Mouse (Mus musculus) midbrain, embryonic 14.5 days (tissue): ENCODE data around the gene Fam184b. TPM values are rescaled to one million over a fixed set of nuclear protein-coding genes. Genes with fewer than 3 reads are reported as not detected.

Source experiments
- ATAC-seq: fragments of 200-750 bp; cut with Nextera tagmentation; 2 replicates; pipeline ENCODE4 v1.8.0; 2017; ENCODE audit warnings: moderate number of reproducible peaks, moderate library complexity; ENCODE audit not compliant: low FRiP score, low TSS enrichment
- DNase-seq: peaks from one replicate; pipeline ENCODE4 v3.0.0-alpha.2; 2015
- H3K27ac ChIP-seq: fragments of 300-500 bp; sonication (generic); replicated peaks from 2 replicates; pipeline ENCODE4 v1.5.1; 2014; ENCODE audit warnings: mild to moderate bottlenecking, low read depth, low read length, moderate library complexity
- H3K27me3 ChIP-seq: fragments of 300-500 bp; sonication (generic); 2 replicates; pipeline ENCODE4 v1.6.1; 2014; ENCODE audit warnings: low read length, control low read depth, mixed read lengths; ENCODE audit not compliant: control insufficient read depth, insufficient read depth
- H3K36me3 ChIP-seq: fragments of 300-500 bp; sonication (generic); 2 replicates; pipeline ENCODE4 v1.6.1; 2014; ENCODE audit warnings: low read length, control low read depth; ENCODE audit not compliant: control insufficient read depth, insufficient read depth
- H3K4me1 ChIP-seq: fragments of 300-500 bp; sonication (generic); 2 replicates; pipeline ENCODE4 v1.6.1; 2014; ENCODE audit warnings: mild to moderate bottlenecking, antibody characterized with exemption, low read length, control low read depth; ENCODE audit not compliant: control insufficient read depth, insufficient read depth
- H3K4me2 ChIP-seq: fragments of 300-500 bp; sonication (generic); 2 replicates; pipeline ENCODE4 v1.6.1; 2014; ENCODE audit warnings: mild to moderate bottlenecking, low read length, moderate library complexity
- H3K4me3 ChIP-seq: fragments of 300-500 bp; sonication (generic); replicated peaks from 2 replicates; pipeline ENCODE4 v1.5.1; 2014; ENCODE audit warnings: low read depth, low read length
- H3K9ac ChIP-seq: fragments of 300-500 bp; sonication (generic); replicated peaks from 2 replicates; pipeline ENCODE4 v1.6.1; 2014; ENCODE audit warnings: mild to moderate bottlenecking, low read length, moderate library complexity
- H3K9me3 ChIP-seq: fragments of 300-500 bp; sonication (generic); 2 replicates; pipeline ENCODE4 v1.6.1; 2016; ENCODE audit warnings: low read length, control low read depth, mixed read lengths; ENCODE audit not compliant: control insufficient read depth
- WGBS: fragments of 180-500 bp; shearing (Covaris S2); extraction: QIAGEN DNeasy Blood & Tissue Kit; methylation state at CpG from one replicate; pipeline ENCODE4 v1.1.7; 2014; 5-methylcytosine and 5-hydroxymethylcytosine counted together
- polyA plus RNA-seq: library from polyadenylated mRNA; unstranded; fragments of >200 nt; fragmentation: Nextera tagmentation; extraction: Ambion mirVana; gene quantifications from 2 replicates; pipeline ENCODE4 v1.2.1, GENCODE M21; 2014

Fam184b gene
- 3.8 and 4.5 TPM in 2 replicates for polyA plus RNA-seq

- H3K4me3 ChIP-seq, result peak within 1 kb of the TSS; percentile 58
- no peaks in the 10 kb centered on the region for H3K36me3 ChIP-seq
- H3K27ac ChIP-seq, result peak within 1 kb of the TSS; percentile 46
- H3K4me2 ChIP-seq, result peak within 1 kb of the TSS; percentile 87
- H3K27me3 ChIP-seq, result no peaks in the 10 kb centered on the region
- WGBS, result under 1% methylated on average over 48 of the region's 48 CpGs
- peaks cover 6% of the 10 kb centered on the region; the same call in 1 of the 2 replicates for H3K4me1 ChIP-seq
- ATAC-seq (peak; percentile 95), DNase-seq (peak; percentile 90)
- no peaks in the 10 kb centered on the region for H3K9me3 ChIP-seq
- H3K9ac ChIP-seq, result peak within 1 kb of the TSS; percentile 67
These were observed at the start of gene Fam184b for GRCm38 (mm10) chr5:45638806-45639714. Gene Fam184b (minus strand): TSS chr5:45639614.

DNA sequence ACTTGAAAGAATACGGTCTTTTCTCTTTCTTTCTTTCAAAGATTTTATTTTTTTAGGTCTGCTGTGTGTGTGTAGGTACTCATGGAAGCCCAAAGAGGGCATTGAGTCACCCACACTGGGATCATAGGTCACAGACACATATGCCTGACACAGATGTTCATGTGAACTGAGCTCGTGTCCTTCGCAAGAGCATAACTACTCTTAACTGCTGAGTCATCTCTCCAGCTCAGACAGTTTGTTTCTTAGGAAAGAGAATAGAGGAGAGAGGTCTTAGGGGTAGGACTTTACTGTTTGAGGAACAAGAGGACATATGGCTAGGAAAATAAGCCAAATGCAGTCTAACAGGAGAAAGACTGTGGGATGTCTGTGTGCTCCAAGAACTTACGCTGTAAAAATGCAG lies 49.7 kb upstream of the Fam184b start:
- 95% methylated on average over 4 of the region's 4 CpGs for WGBS
- Histone ChIP-seq H3K4me2 (no peak overlapping the region), H3K36me3 (no peaks in the 10 kb centered on the region), H3K27me3 (no peaks in the 10 kb centered on the region), H3K4me1 (no peaks in the 10 kb centered on the region), H3K9me3 (no peaks in the 10 kb centered on the region), H3K9ac (no peak overlapping the region), H3K4me3 (no peak overlapping the region), H3K27ac (no peak overlapping the region)
- DNase-seq (no peak), ATAC-seq (no peak)

- DNase-seq (no peak), ATAC-seq (no peak)
- Histone ChIP-seq H3K4me1 (no peaks in the 10 kb centered on the region), H3K27me3 (no peaks in the 10 kb centered on the region), H3K27ac (no peak overlapping the region), H3K9me3 (no peaks in the 10 kb centered on the region), H3K4me2 (no peak overlapping the region), H3K9ac (no peak overlapping the region), H3K4me3 (no peak overlapping the region), H3K36me3 (no peaks in the 10 kb centered on the region)
- WGBS, result 97% methylated on average over 3 of the region's 3 CpGs
These were observed 46.8 kb upstream of the Fam184b start for GRCm38 (mm10) chr5:45686223-45686622.

DNA sequence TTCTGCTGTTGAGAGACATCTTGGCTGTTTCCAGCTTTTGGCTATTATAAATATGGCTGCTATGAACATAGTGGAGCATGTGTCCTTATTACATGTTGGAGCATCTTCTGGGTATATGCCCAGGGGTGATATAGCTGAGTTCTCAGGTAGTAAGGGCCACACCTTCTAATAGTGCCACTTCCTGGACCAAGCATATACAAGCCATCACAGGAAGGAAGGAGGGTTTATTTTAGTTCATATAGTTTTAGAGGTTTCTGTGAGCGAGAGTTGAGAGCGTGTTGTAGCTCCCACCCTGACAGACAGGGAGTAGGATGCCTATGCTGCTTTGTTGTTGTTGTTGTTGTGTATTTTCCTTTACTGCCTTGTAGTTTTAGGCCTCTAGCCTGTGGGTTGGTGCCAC lies 45.8 kb upstream of the Fam184b start:
- DNase-seq, result no peak
- ATAC-seq, result no peak
- H3K27me3 ChIP-seq, result no peaks in the 10 kb centered on the region

DNA sequence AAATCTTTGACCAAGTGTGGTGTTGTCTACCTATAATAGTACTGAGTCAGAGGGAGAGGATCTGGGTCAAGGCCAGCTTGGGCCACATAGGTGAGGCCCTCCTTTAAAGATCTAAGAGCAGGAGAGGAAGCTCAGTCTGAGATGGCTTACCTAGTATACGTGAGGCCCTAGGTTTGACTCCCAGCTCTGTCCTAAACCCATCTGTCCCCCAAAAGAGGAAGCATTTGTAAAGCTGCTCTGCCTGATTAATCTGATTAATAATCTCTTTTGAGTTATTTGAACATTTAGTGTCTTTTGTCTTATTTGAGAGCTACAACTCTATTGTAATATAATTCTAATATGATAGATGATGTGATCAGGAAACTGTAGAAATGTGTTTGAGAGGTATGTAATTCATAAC lies 44.0 kb upstream of the Fam184b start:
- 100% methylated on average over 1 of the region's 1 CpGs for WGBS
- H3K27me3 ChIP-seq, result no peaks in the 10 kb centered on the region
- DNase-seq, result no peak
- H3K4me2 ChIP-seq, result no peak overlapping the region
- no peaks in the 10 kb centered on the region for H3K9me3 ChIP-seq
- H3K36me3 ChIP-seq, result no peaks in the 10 kb centered on the region
- H3K27ac ChIP-seq, result no peak overlapping the region
- no peaks in the 10 kb centered on the region for H3K4me1 ChIP-seq
- no peak for ATAC-seq
- no peak overlapping the region for H3K4me3 ChIP-seq
- no peak overlapping the region for H3K9ac ChIP-seq

More for the DNA sequence above, 45.8 kb upstream of the Fam184b start:
- Histone ChIP-seq H3K4me2 (no peak overlapping the region), H3K27ac (no peak overlapping the region), H3K4me1 (no peaks in the 10 kb centered on the region), H3K9me3 (no peaks in the 10 kb centered on the region), H3K4me3 (no peak overlapping the region), H3K9ac (no peak overlapping the region), H3K36me3 (no peaks in the 10 kb centered on the region)
- 96% methylated on average over 2 of the region's 2 CpGs for WGBS

GRCm38 (mm10) chr5:45679955-45680354 lies 40.5 kb upstream of the Fam184b start:
- DNase-seq (no peak), ATAC-seq (no peak)
- no peaks in the 10 kb centered on the region for H3K9me3 ChIP-seq
- H3K27me3 ChIP-seq, result no peaks in the 10 kb centered on the region
- no peaks in the 10 kb centered on the region for H3K4me1 ChIP-seq
- no peak overlapping the region for H3K4me2 ChIP-seq
- no peak overlapping the region for H3K9ac ChIP-seq
- H3K27ac ChIP-seq, result no peak overlapping the region
- H3K36me3 ChIP-seq, result no peaks in the 10 kb centered on the region
- H3K4me3 ChIP-seq, result no peak overlapping the region

- Histone ChIP-seq H3K36me3 (no peaks in the 10 kb centered on the region), H3K4me2 (no peak overlapping the region), H3K9ac (no peak overlapping the region), H3K4me3 (no peak overlapping the region), H3K27ac (no peak overlapping the region), H3K9me3 (no peaks in the 10 kb centered on the region), H3K4me1 (no peaks in the 10 kb centered on the region), H3K27me3 (no peaks in the 10 kb centered on the region)
- ATAC-seq (no peak), DNase-seq (no peak)
- 87% methylated on average over 4 of the region's 4 CpGs for WGBS
These were observed 38.2 kb upstream of the Fam184b start for GRCm38 (mm10) chr5:45677639-45678038.

DNA sequence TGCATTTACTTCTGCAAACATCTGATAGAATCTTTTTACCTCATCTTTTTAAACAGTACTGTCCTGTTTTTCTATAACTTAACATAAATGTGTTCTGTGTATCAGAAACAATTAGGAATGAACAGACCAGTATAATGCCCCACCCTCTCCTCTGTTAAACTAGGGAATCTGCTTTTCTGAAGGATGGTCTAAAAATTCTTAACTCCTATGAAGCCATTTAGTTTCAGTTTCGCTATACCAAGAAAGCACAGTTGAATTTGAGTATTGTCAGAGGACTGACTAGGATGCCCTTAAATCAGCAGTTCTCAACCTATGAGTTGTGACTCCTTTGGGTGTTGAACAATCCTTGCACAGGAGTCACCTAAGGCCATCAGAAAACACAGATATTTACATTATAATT lies 35.6 kb upstream of the Fam184b start:
- Histone ChIP-seq H3K4me1 (no peaks in the 10 kb centered on the region), H3K36me3 (no peaks in the 10 kb centered on the region), H3K27ac (no peak overlapping the region), H3K4me2 (no peak overlapping the region), H3K27me3 (no peaks in the 10 kb centered on the region), H3K9ac (no peak overlapping the region), H3K4me3 (no peak overlapping the region), H3K9me3 (no peaks in the 10 kb centered on the region)
- DNase-seq (no peak), ATAC-seq (no peak)
- WGBS, result 88% methylated on average over 1 of the region's 1 CpGs
